Mouse (Mus musculus) frontal cortex, postnatal 14 days (tissue): ENCODE results near the gene Lpar2.
A peak's percentile ranks its signal among the peaks of the same experiment; 100 is the strongest.

Experiments
- DNase-seq, 2 experiments: peaks; one replicate each; pipeline ENCODE4 v3.0.0; 2022; ENCODE audit warnings: low spot score in 2 of 2

Lpar2 gene

GRCm38 (mm10) chr8:69805491-69805890, 16.7 kb upstream of the Lpar2 start:
- no peak for DNase-seq

GRCm38 (mm10) chr8:69807236-69807635, 15.0 kb upstream of the Lpar2 start:
- DNase-seq = no peak

GRCm38 (mm10) chr8:69808094-69808863, 13.9 kb upstream of the Lpar2 start, which contains the start of gene Gmip:
TSS of gene Gmip (plus strand) at chr8:69808679.
- peak in 1 of 2 experiments; percentile 56 for DNase-seq

GRCm38 (mm10) chr8:69808864-69809403, 13.3 kb upstream of the Lpar2 start:
- DNase-seq = no peak

- no peak for DNase-seq
These were observed 12.4 kb upstream of the Lpar2 start for GRCm38 (mm10) chr8:69809820-69810219.

GRCm38 (mm10) chr8:69814881-69815280, 7.3 kb upstream of the Lpar2 start:
- DNase-seq = no peak

GRCm38 (mm10) chr8:69815396-69815795, 6.8 kb upstream of the Lpar2 start:
- no peak for DNase-seq

- DNase-seq = no peak
These were observed 1.8 kb upstream of the Lpar2 start for GRCm38 (mm10) chr8:69820466-69820865.

GRCm38 (mm10) chr8:69821971-69822385, 251 bp upstream of the Lpar2 start:
- no peak for DNase-seq

- no peak for DNase-seq
These were observed 4.1 kb downstream of the Lpar2 start for GRCm38 (mm10) chr8:69826371-69826770.

GRCm38 (mm10) chr8:69832298-69832853, 10.1 kb downstream of the Lpar2 start, which contains the start of gene Pbx4:
TSS of gene Pbx4 (plus strand) at chr8:69832491.
- DNase-seq = peak; percentile 92 to 97

GRCm38 (mm10) chr8:69837057-69837682, 14.9 kb downstream of the Lpar2 start:
- no peak for DNase-seq

GRCm38 (mm10) chr8:69847167-69848065, 25.2 kb downstream of the Lpar2 start:
- DNase-seq = no peak

- DNase-seq = no peak
These were observed 26.7 kb downstream of the Lpar2 start for GRCm38 (mm10) chr8:69848951-69849350.

- DNase-seq = no peak
These were observed 27.7 kb downstream of the Lpar2 start for GRCm38 (mm10) chr8:69849899-69850298.

GRCm38 (mm10) chr8:69850926-69851506, 28.8 kb downstream of the Lpar2 start:
- DNase-seq = no peak

- no peak for DNase-seq
These were observed 31.6 kb downstream of the Lpar2 start for GRCm38 (mm10) chr8:69853869-69854268.

GRCm38 (mm10) chr8:69860807-69861206, 38.6 kb downstream of the Lpar2 start:
- no peak for DNase-seq

GRCm38 (mm10) chr8:69861251-69861650, 39.0 kb downstream of the Lpar2 start:
- no peak for DNase-seq

GRCm38 (mm10) chr8:69863387-69864020, 41.3 kb downstream of the Lpar2 start:
- DNase-seq = no peak

- DNase-seq = no peak
These were observed 42.0 kb downstream of the Lpar2 start for GRCm38 (mm10) chr8:69864180-69864579.
